Mouse (Mus musculus) heart, embryonic 11.5 days (tissue): ENCODE measurements around the gene Scn8a. TPM values are rescaled to one million over a fixed set of nuclear protein-coding genes. Genes with fewer than 3 reads are reported as not detected.

Experiments
- ATAC-seq: fragments of 200-750 bp; cut with Nextera tagmentation; replicated peaks from 2 replicates; pipeline ENCODE4 v1.8.0; 2017; ENCODE audit warnings: moderate library complexity; ENCODE audit not compliant: insufficient number of reproducible peaks, low FRiP score, low TSS enrichment
- H3K27ac ChIP-seq: fragments of 300-500 bp; sonication (generic); 2 replicates; pipeline ENCODE4 v1.5.1; 2014; ENCODE audit warnings: mild to moderate bottlenecking, low read depth, low read length
- H3K27me3 ChIP-seq: fragments of 300-500 bp; sonication (generic); 2 replicates; pipeline ENCODE4 v1.6.1; 2014; ENCODE audit warnings: mild to moderate bottlenecking, low read length, mixed read lengths; ENCODE audit not compliant: control insufficient read depth, insufficient read depth
- H3K36me3 ChIP-seq: fragments of 300-500 bp; sonication (generic); 2 replicates; pipeline ENCODE4 v1.6.1; 2014; ENCODE audit warnings: mild to moderate bottlenecking, low read length, moderate library complexity, mixed read lengths; ENCODE audit not compliant: control insufficient read depth, insufficient read depth
- H3K4me1 ChIP-seq: fragments of 300-500 bp; sonication (generic); 2 replicates; pipeline ENCODE4 v1.6.1; 2014; ENCODE audit warnings: low read length; ENCODE audit not compliant: control insufficient read depth, insufficient read depth
- H3K4me2 ChIP-seq: fragments of 300-500 bp; sonication (generic); 2 replicates; pipeline ENCODE4 v1.6.1; 2014; ENCODE audit warnings: mild to moderate bottlenecking, moderate library complexity
- H3K4me3 ChIP-seq: fragments of 300-500 bp; sonication (generic); 2 replicates; pipeline ENCODE4 v1.5.1; 2014; ENCODE audit warnings: low read depth, low read length
- H3K9ac ChIP-seq: fragments of 300-500 bp; sonication (generic); 2 replicates; pipeline ENCODE4 v1.6.1; 2014; ENCODE audit warnings: mild to moderate bottlenecking, low read depth, low read length, moderate library complexity
- H3K9me3 ChIP-seq: fragments of 300-500 bp; sonication (generic); replicated peaks from 2 replicates; pipeline ENCODE4 v1.6.1; 2016; ENCODE audit warnings: low read length; ENCODE audit not compliant: control insufficient read depth
- WGBS: fragments of 180-500 bp; shearing (Covaris S2); extraction: QIAGEN DNeasy Blood & Tissue Kit; methylation state at CpG from one replicate; pipeline ENCODE4 v1.1.7; 2014; ENCODE audit not compliant: insufficient replicate concordance; 5-methylcytosine and 5-hydroxymethylcytosine counted together
- polyA plus RNA-seq: library from polyadenylated mRNA; unstranded; fragments of >200 nt; fragmentation: Nextera tagmentation; extraction: Ambion mirVana; gene quantifications from 2 replicates; pipeline ENCODE4 v1.2.1, GENCODE M21; 2014

Scn8a gene
- polyA plus RNA-seq, 1 experiment from 2014 or later = 1.2 TPM

- peaks cover 3% of the 10 kb centered on the region; the same call in 1 of the 2 replicates for H3K36me3 ChIP-seq
- peaks cover 15% of the 10 kb centered on the region for H3K27me3 ChIP-seq
- H3K4me3 ChIP-seq = no peak overlapping the region
- no peak overlapping the region; the same call in 1 of the 2 replicates for H3K4me2 ChIP-seq
- ATAC-seq = no peak
- H3K27ac ChIP-seq = no peak overlapping the region
- WGBS = 61% methylated on average over 5 of the region's 5 CpGs
- H3K4me1 ChIP-seq = peaks cover 33% of the 10 kb centered on the region
- no peaks in the 10 kb centered on the region for H3K9me3 ChIP-seq
- H3K9ac ChIP-seq = no peak overlapping the region
Measured at GRCm38 (mm10) chr15:101075656-101076055, 206.0 kb downstream of the Scn8a start.

GRCm38 (mm10) chr15:101076071-101077000, 206.7 kb downstream of the Scn8a start:
- peak overlapping the region; percentile 88 for H3K4me3 ChIP-seq
- ATAC-seq = no peak
- H3K4me2 ChIP-seq = peak overlapping the region; percentile 94
- H3K27me3 ChIP-seq = peaks cover 15% of the 10 kb centered on the region
- H3K9ac ChIP-seq = peak overlapping the region; percentile 85; the same call in 1 of the 2 replicates
- H3K27ac ChIP-seq = no peak overlapping the region
- peaks cover 29% of the 10 kb centered on the region for H3K4me1 ChIP-seq
- no peaks in the 10 kb centered on the region for H3K9me3 ChIP-seq
- H3K36me3 ChIP-seq = peaks cover 3% of the 10 kb centered on the region; the same call in 1 of the 2 replicates
- 12% methylated on average over 26 of the region's 26 CpGs for WGBS

- peaks cover 25% of the 10 kb centered on the region for H3K4me1 ChIP-seq
- peak overlapping the region; percentile 88 for H3K4me3 ChIP-seq
- peak overlapping the region; percentile 94 for H3K4me2 ChIP-seq
- H3K27me3 ChIP-seq = peaks cover 15% of the 10 kb centered on the region
- no peak overlapping the region for H3K27ac ChIP-seq
- H3K9ac ChIP-seq = peak overlapping the region; percentile 85
- no peak for ATAC-seq
- WGBS = 1% methylated on average over 34 of the region's 34 CpGs
- H3K9me3 ChIP-seq = no peaks in the 10 kb centered on the region
- peaks cover 3% of the 10 kb centered on the region; the same call in 1 of the 2 replicates for H3K36me3 ChIP-seq
Measured at GRCm38 (mm10) chr15:101077001-101077812, 207.5 kb downstream of the Scn8a start.

- H3K4me3 ChIP-seq = peak within 1 kb of the TSS; percentile 88
- H3K27ac ChIP-seq = peak within 1 kb of the TSS; percentile 78
- H3K9ac ChIP-seq = peak within 1 kb of the TSS; percentile 85
- under 1% methylated on average over 47 of the region's 96 CpGs for WGBS
- H3K4me1 ChIP-seq = peaks cover 26% of the 10 kb centered on the region
- H3K9me3 ChIP-seq = no peaks in the 10 kb centered on the region
- peaks cover 3% of the 10 kb centered on the region; the same call in 1 of the 2 replicates for H3K36me3 ChIP-seq
- peak; percentile 58 for ATAC-seq
- peaks cover 15% of the 10 kb centered on the region for H3K27me3 ChIP-seq
- peak within 1 kb of the TSS; percentile 94 for H3K4me2 ChIP-seq
Measured at GRCm38 (mm10) chr15:101077813-101078730, 208.4 kb downstream of the Scn8a start, which contains the start of gene Fignl2. Gene Fignl2, minus strand, starts transcription at chr15:101078567.

- H3K9ac ChIP-seq = peak overlapping the region; percentile 85
- peaks cover 25% of the 10 kb centered on the region for H3K4me1 ChIP-seq
- H3K27ac ChIP-seq = peak overlapping the region; percentile 78
- H3K36me3 ChIP-seq = no peaks in the 10 kb centered on the region
- no peaks in the 10 kb centered on the region for H3K9me3 ChIP-seq
- H3K4me2 ChIP-seq = peak overlapping the region; percentile 94
- under 1% methylated on average over 26 of the region's 30 CpGs for WGBS
- ATAC-seq = peak; percentile 72
- H3K4me3 ChIP-seq = peak overlapping the region; percentile 88
- H3K27me3 ChIP-seq = peaks cover 15% of the 10 kb centered on the region
Measured at GRCm38 (mm10) chr15:101078731-101079156, 209.1 kb downstream of the Scn8a start.

GRCm38 (mm10) chr15:101080031-101080520, 210.4 kb downstream of the Scn8a start:
- no peak overlapping the region for H3K4me3 ChIP-seq
- 82% methylated on average over 9 of the region's 9 CpGs for WGBS
- H3K9me3 ChIP-seq = no peaks in the 10 kb centered on the region
- H3K4me2 ChIP-seq = no peak overlapping the region
- no peak for ATAC-seq
- H3K4me1 ChIP-seq = peaks cover 25% of the 10 kb centered on the region
- H3K27ac ChIP-seq = no peak overlapping the region
- H3K27me3 ChIP-seq = peaks cover 15% of the 10 kb centered on the region
- H3K9ac ChIP-seq = no peak overlapping the region
- no peaks in the 10 kb centered on the region for H3K36me3 ChIP-seq

GRCm38 (mm10) chr15:101081035-101081548, 211.4 kb downstream of the Scn8a start:
- no peak overlapping the region for H3K9ac ChIP-seq
- H3K4me2 ChIP-seq = no peak overlapping the region
- H3K27ac ChIP-seq = no peak overlapping the region
- 73% methylated on average over 7 of the region's 7 CpGs for WGBS
- ATAC-seq = no peak
- peaks cover 20% of the 10 kb centered on the region for H3K4me1 ChIP-seq
- H3K4me3 ChIP-seq = no peak overlapping the region
- H3K36me3 ChIP-seq = no peaks in the 10 kb centered on the region
- peaks cover 13% of the 10 kb centered on the region for H3K27me3 ChIP-seq
- no peaks in the 10 kb centered on the region for H3K9me3 ChIP-seq
